Mouse (Mus musculus) T-helper 2 cell (primary cell): ENCODE measurements at regions not wholly inside any gene's neighbourhood (a gene's known extent, or its start where the extent isn't known, plus 50 kb on each side); places are given as distances from the start of the nearest gene placed in this dataset.
"Not testable (repeated sequence)": the region's sequence is repeated elsewhere in the genome, so short reads cannot be mapped to it uniquely, and the experiment has no call there.

Experiments used
- in situ Hi-C: fragments of 300-600 bp; cut with MboI, MseI; formaldehyde crosslinking; loops from one replicate; pipeline ENCODE4 v1.15.1; 2025; ENCODE audit warnings: high pct_unique_total_duplicates

DNA sequence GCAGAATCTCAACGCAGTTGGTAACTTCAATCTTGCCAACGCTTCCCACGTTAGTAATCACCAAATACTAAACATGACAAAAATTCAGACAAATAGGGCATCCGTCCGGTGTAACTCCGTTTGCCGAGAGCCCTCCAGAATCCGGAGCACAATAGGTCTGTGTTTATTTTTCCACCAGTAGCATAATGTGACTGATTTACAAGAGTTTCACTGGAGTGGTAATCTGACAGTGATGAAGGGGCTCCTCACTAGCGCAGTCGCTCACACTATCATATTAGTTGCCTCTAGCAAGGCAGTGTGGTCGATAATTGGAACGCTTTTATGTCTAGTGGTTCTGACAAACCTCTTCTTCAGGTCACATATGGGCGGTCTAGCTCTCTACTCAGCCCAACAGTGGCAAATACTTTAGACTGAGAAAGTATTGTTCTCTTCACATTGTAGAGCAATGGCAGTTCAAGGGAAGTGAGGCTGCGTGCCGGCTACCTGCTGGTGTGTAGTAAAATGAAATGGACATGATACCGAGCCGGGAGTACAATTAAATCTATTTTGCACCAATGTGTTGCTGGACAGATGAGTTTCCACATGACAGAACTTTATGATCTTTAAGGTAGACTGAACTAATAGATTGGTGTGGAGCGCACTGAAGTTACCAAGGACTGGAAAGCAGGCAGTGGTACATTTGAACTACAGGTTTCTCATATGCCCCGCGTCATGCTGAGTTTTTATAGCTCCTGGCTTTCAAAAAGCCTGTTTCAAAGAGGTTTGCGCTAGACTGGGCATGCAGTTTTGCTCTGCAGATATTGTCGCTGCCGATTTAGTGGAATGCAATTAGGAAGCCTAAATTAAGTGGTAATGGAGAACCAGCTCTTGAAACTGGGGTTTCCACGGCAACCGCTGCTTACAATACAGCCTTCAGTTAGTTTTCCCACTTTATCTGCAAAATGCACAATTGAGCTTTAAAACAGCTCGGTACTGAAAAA lies 155.7 kb upstream of the Pou3f3 start:
- in situ Hi-C loops, result no loop called here

DNA sequence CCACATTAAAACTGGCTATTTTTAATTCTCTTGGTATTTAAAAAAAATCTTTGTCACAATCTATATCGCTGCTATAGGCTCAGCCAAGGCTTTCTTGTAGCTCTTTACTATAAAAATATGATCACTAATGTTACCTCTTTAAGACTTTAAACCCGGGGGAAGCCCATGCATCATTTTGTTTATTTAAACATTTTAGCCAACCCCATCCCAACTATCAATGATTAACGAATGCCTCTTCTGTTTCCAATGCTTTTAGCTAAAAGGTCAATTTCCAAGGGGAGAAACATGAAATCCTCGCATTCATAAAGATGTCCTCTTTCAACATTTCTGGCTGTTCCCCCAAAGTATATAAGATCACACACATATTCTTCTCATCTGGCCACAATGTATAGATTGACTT lies 153.6 kb upstream of the Pou3f3 start:
- in situ Hi-C loops, result no loop called here

DNA sequence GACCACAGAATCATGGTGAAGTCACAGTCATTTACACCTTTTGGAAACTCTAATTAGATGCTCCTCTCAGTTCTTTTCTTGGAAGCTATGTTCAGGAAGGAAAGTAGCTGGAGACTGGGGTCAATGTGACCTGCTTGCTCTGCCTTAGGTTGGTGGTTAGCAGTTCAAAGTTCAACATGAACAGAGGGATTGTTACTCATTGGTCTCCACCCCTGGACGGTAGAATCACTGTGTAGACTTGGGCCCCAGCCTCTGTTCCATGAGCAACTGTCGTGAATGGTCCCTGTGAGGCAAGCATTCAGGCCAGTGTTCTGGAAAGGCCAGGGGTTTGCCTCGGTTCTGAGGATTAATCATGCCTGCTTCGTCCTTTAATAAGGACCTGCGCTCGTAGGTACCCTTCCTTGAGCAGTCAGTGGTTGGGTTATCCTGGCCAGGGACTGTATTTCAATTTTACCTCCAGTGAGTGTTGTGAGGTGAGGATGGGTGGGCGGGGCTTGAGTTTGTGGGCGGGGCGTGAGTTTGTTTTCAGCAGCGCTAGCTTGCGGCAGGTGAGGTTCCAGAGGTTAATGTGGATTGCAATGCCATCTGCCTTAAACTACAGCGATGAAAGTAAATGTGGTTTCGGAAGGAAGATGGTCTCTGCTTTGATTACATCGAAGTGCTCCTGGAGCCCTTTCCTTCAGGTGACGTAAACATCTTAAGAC lies 152.6 kb upstream of the Pou3f3 start:
- in situ Hi-C loops, result no loop called here

DNA sequence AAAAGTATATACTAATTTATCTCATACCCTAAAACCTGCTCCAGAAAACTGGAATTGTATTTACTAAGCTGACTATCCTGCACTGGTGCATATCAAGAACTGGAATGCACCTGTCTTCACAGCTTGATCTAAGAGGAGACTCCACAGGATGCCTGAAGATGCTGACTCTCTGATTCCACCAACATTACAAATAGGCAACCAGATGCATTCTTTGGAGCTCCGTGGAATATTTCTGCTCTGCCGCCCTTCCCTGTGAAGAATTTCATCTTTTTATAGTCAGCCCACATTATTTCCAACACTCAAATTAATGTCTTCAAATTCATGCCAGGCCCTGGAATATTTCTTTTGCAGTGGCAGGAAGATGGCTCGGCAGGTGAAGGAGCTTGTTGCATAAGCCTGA lies 148.7 kb upstream of the Pou3f3 start:
- in situ Hi-C loops, result no loop called here

DNA sequence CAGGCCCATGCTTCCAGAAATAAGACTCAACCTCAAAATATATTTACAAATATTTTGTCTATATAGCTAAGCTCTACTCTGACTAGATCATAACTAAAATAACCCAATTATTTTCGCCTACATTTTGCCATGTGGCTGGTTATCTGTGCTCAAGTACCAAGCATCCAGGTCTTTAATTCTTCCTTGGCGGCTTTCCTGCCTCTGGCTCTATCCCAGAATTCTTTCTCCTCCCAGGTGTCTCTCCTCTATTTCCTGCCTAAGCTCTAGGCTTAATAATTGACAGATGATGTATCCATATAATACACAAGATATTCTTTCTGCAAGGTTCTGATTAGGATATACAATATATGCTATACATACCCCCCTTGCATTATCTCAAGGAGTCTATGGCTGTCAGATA lies 138.3 kb upstream of the Pou3f3 start:
- in situ Hi-C loops, result no loop called here

DNA sequence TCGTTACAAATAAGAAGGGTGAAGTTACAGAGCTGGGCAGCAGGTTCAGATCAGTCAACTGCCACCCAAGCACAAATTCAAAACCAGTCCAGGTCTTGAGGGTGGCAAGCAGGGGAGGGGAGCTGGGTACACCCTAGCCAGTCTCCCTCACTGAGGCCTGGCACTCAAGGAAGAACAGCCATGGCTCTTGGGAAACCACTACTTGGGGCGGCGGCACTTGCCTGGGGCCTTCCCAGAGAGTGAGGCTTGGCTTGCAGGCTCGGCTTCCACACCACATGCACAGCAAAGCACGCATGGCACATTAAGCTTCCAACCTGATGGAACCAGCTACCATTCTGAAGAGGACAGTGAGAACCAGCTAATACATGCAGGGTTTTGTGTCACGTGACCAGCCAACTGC lies 127.9 kb upstream of the Pou3f3 start:
- in situ Hi-C loops, result no loop called here

DNA sequence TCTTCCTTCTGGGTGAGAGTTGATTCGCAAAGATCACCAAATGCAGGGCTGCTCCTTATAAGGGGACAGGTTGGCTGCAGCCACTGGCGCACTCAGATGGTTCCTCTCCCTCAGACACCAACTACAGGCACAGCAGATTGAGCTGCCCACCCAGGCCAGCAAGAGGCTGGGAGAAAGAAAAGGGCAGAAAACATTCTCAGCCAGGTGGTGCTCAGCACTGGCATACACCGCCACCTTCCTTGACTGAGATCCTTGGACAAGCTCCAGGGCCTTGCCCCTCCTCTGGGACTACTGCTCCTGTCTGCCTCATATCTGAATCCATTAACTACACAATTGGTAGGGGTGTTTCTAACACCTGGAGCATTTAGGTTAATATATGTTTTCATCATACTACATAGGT lies 110.4 kb upstream of the Pou3f3 start:
- in situ Hi-C loops, result no loop called here

DNA sequence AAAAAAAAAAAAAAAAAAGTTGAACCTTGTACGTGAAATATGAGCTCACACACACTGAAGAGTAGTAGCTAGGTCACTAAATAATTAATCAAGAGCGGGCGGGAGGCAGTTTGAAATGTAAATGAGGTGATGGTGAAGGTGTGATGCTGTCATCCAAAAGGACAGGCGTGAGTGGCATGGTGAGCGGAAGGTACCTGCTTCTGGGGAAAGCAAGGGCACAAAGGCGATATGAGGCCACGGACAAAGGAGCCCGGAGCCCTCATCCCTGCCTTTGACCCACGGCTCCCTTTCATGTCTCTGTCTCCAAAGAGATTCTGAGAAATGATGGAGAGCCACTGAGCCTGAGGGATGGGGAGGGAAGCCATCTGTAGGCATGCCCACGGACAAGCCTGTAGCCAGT lies 107.1 kb upstream of the Pou3f3 start:
- in situ Hi-C loops, result no loop called here

DNA sequence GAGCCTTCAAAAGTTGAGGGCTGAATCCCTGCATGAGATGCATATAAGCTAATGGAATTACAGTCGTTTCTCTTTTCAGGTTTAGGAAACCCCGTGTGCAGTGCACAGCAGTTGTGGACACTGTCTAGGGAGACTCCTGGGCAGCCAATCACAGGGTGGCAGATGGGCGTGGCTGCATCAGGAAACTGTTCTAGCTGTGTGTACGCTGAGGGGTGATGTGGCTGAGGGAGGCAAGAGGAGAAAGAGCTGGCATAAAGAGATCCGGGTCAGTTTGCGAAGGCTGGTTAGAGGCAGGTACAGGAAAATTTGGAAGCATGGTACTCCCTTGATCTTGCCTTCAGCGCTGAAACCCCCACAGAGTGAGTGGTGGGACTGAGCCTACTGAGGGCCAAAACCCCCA lies 106.1 kb upstream of the Pou3f3 start:
- in situ Hi-C loops, result no loop called here

DNA sequence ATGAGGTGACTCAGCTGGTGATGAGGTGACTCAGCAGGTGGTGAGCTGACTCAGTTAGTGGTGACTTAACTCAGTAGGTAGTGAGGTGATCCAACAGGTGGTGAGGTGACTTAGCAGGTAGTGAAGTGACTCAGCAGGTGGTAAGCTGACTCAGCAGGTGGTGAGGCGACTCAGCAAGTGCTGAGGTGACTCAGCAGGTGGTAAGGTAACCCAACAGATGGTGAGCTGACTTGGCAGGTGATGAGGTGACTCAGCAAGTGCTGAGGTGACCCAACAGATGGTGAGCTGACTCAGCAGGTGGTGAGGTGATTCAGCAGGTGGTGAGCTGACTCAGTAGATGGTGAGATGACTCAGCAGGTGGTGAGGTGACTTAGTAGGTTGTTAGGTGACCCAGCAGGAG lies 103.7 kb upstream of the Pou3f3 start:
- in situ Hi-C loops, result no loop called here

DNA sequence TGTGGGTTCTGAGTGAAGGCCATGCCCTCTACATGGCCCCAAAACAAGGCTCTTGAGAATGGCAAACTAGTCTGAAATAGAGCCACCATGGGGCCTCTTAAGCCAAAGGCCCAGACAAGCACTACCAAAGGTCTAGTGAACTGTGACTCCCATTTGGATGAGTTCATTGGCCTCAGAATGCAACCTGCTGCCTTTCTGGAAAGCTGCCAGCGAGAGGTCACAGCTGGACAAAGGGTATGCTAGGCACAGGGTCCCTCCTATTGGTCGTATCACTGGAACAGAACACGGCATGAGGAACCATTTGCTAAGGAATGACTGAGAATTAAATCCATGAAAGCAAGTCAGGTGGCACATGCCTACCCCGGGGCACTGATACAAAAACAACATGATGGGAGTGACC lies 98.5 kb upstream of the Pou3f3 start:
- in situ Hi-C loops, result no loop called here

DNA sequence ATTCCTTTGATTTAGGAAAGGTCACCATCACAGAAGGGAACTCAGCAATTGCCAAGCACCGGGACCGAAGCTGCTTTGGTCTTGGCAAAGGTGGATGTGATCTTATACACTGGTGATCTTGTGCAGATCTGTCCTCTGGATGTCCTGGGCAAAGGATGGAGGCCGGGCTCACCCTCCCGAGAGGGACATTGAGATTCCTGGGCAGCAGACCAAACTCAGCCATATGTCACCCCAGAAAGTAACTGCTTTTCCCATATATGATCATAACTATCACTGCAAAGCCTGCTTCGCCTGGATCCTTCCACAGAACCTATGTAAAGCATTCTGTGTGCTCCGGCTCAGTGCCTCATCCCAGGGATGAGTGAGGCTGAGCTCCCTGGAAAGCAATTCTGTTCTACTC lies 96.3 kb upstream of the Pou3f3 start:
- in situ Hi-C loops, result no loop called here

DNA sequence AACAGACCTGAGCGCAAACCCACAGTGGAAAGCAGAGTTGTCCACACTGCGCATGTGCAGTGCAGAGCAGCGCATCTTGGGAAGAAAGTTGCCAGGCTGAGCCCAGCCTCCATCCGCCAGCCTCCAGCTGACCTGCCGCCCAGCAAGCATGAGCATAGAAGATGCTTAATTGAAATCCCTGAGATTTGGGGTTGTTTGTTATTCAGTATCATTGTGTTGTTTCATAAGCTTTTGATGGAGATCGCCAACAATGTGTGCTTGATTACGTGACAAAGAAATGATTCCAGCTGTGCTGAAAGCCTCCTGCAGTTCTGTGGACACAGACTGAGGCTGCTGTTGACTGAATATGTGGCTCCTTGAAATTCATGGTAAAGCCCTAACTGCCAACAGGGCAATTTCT lies 89.3 kb upstream of the Pou3f3 start:
- in situ Hi-C loops, result no loop called here

DNA sequence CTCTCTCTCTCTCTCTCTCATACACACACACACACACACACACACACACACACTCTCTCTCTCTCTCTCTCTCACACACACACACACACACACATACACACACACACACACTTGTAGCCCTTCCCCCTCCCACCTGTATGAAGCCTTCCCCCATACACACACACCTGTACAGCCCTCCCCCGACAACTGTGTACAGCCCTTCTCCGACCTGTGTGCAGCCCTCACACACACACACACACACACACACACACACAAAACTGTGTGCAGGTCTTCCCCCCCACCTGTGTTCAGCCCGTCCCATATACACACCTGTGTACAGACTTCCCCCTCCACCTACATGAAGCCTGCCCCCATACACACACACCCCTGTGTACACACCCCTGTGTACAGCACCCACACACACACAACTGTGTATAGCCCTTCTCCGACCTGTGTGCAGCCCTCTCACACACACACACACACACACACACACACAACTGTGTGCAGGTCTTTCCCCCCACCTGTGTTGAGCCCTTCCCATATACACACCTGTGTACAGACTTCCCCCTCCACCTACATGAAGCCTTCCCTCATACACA lies 88.0 kb upstream of the Pou3f3 start:
- in situ Hi-C loops, result not testable (repeated sequence)

DNA sequence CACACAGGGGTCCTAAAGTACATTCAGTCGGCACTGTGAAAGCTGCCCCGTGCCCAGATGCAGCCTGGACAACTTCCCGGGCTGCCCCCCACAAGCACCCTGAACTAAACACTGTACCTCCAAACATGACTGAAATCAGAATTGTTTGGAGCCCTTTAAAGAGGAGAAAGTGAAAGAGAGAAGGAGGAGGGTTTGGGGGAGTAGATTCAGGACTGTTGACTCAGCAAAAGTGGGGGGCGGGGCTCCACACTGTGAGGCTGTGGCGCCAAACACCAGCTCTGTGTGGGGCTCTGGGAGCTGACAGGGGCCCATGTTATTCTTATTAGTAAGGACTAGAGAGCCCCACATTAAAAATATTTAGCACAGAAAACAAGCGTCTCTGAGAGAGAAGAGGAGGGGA lies 71.8 kb upstream of the Pou3f3 start:
- in situ Hi-C loops, result no loop called here

DNA sequence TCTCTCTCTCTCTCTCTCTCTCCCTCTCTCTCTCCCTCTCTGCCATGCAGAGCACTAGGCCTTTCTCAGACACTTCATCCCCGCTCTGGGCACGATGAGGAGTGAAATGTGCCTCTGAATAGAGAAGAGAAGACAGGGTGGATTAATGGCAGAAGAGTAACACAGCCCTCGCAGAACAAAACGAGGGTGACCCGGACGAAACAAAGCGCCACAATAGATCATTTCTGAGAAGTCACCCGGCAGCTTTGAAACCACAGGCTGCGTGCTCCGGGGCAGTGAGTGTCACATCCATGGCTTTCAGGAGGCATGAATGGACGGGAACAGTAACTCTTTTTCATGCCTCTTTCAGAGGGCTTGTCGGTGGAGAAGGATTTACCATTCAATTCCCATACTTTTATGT lies 66.8 kb upstream of the Pou3f3 start:
- in situ Hi-C loops, result no loop called here

DNA sequence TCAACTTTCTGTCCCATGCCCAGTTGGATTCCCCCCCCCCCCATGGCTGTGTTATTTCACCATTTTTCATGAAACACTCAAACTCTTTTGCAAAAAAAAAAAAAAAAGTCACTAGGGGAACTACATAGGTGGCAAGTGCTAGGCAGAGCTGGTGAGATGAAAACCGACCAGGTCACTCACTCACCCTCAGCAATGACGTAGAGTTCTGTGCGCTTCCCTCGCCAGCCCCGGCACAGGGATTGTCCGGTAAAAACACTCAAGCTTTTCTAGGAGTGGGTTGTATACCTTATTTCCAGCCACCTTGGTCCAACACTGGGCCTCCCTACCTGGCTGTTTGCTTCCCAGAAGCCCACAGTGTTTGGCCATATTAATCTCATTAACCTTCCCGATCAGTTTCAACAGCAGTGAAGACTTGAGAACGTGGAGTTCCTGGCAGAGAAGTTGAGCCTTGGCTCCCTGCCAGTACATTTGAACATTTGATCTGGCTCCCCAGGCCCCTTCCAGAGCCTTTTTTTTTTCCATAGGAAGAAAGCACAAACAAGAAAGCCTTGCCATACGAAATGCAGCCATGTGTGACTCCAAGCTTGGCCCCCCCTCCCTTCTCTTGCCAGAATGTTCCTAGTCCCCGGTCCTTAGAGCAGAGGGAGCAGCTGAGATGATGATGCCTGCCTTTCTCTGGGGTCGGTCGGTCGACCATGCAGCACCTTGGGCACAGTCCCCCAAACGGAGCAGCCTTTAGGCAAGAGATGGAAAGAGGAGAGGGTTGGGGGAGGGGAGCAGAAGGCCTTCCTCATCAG lies 65.9 kb upstream of the Pou3f3 start:
- in situ Hi-C loops, result no loop called here

DNA sequence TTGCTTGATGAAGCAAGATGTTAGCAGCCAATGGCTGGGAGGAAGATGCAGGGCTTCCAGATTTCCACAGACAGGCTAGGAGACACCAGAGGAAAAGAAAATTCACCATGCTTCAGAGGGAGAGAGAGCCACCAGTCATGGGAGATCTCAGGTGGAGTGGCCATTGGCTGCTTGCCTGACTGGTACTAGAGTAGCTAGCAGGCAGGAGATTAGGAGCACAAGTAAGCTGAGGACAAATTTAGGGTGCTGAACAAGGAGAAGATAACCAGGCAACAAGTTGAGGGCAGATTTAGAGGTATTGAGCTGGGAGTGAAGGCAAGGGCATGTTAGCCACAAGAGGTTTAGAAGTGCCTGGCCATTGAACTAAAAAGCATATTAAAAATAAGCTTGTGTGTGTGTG lies 63.3 kb upstream of the Pou3f3 start:
- in situ Hi-C loops, result no loop called here

DNA sequence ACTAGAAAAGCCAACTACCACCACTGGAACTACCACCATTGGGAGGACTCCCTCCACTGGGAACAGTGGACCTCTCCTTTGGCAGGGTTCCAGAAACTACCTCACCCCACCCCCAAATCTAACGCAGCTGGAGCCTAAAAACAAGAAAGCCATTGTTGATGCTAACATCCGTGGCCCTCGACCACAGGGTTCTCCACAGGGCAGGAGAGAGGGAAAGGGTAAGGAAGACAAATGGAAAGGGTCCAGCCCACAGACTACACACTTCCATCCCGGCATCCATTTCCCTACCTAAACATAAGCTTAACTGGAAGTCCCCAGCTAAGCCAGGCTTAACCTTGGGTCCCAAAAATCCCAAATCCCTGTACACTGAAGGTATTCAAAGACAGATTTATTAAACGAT lies 59.0 kb upstream of the Pou3f3 start:
- in situ Hi-C loops, result no loop called here
